Mouse (Mus musculus): ENCODE measurements at regions not wholly inside any gene's neighbourhood (a gene's known extent, or its start where the extent isn't known, plus 50 kb on each side); places are given as distances from the start of the nearest gene placed in this dataset.

DNA sequence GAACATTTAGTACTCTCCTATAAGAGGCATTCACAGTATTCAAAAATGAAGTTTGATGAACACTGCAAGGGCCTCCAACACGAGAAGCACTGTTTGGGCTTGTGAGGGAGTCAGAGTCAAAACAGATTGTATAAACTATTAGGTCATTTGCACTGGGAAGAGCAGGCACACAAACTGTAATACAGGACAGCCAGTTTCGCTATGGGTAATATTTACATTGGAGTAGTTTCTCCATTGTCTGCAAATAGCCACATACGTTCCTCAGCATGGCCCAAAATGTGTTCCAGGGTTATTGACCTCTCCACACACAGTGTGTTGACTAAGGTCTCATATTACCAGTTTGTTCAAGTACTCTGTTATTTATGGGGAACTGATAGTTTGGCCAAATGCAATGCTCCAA lies 173.7 kb upstream of the Camk1g start:
- Histone ChIP-seq H3K36me3 (no peaks in the 10 kb centered on the region), H3K27me3 (replicated peaks) (no peaks in the 10 kb centered on the region), H3K9me3 (no peaks in the 10 kb centered on the region), H3K4me2 (replicated peaks) (no peak overlapping the region), H3K4me3 (replicated peaks) (no peak overlapping the region), H3K4me1 (replicated peaks) (no peaks in the 10 kb centered on the region; the same call in 1 of the 2 replicates), H3K27ac (no peak overlapping the region), H3K9ac (no peak overlapping the region)
- WGBS: 40% methylated on average over 3 of the region's 3 CpGs
- ATAC-seq: no peak

DNA sequence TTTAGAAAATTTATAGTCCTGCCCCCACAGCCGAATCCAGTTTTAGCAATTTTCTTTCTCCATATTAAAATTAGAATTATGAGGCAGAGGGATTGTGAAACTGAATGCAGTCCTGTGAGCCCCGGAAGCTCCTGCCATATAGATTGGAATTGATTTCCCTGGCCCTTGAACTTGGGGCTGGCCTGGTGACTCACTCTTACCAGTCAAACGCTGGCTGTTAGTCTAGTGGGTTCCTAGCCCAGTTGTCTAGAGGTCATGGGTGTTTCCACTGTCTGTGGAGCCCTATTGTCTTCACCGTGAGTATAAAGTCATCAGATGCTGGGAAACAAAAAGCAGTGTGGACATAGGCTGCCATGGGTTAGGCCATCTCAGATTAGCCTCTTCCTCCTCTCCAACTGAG lies 173.2 kb upstream of the Camk1g start:
- Histone ChIP-seq H3K36me3 (no peaks in the 10 kb centered on the region), H3K9me3 (no peaks in the 10 kb centered on the region), H3K27me3 (replicated peaks) (no peaks in the 10 kb centered on the region), H3K4me1 (replicated peaks) (no peaks in the 10 kb centered on the region; the same call in none of the 2 replicates), H3K9ac (no peak overlapping the region), H3K4me2 (replicated peaks) (no peak overlapping the region), H3K27ac (no peak overlapping the region), H3K4me3 (replicated peaks) (no peak overlapping the region)
- ATAC-seq: 0 out of 2 replicates have a peak, but pooled peaks have one; percentile 21
- WGBS: 69% methylated on average over 4 of the region's 4 CpGs

DNA sequence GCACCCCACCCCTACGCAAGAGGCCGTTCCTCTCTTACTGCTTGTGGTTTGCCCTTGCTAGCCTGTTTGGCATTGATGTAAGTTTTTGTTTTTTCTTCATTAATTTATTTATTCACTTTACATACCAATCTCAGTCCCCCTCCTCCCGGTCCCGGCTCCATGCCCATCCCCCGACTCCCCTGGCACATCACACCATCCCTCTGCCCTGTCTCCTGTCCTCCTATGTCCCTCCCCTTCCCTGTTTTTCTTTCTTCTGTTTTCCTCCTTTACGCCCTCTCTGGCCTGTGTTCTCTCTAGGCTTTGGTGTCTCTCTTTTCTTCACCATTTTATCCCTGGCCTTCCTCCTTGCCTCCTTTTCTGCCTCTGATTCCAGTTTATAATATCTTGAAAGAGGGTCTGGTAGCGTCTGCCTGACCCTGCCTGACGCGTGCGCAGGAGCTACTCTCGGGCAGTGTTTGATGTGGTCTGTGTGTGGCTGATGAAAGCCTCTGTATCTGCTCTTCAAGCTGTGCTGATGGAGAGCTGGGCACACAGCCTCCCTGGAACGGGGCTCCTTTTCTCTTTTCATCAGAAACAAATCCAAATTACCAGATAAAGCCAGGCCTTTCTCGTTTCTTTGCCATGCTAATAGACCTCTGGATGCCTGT lies 172.0 kb upstream of the Camk1g start:
- H3K4me2 ChIP-seq (replicated peaks): no peak overlapping the region
- H3K4me3 ChIP-seq (replicated peaks): no peak overlapping the region
- H3K9me3 ChIP-seq: no peaks in the 10 kb centered on the region
- no peaks in the 10 kb centered on the region for H3K27me3 ChIP-seq (replicated peaks)
- H3K4me1 ChIP-seq (replicated peaks): no peaks in the 10 kb centered on the region; the same call in none of the 2 replicates
- no peak for ATAC-seq
- H3K36me3 ChIP-seq: no peaks in the 10 kb centered on the region
- H3K9ac ChIP-seq: no peak overlapping the region
- WGBS: 39% methylated on average over 13 of the region's 13 CpGs
- no peak overlapping the region for H3K27ac ChIP-seq

DNA sequence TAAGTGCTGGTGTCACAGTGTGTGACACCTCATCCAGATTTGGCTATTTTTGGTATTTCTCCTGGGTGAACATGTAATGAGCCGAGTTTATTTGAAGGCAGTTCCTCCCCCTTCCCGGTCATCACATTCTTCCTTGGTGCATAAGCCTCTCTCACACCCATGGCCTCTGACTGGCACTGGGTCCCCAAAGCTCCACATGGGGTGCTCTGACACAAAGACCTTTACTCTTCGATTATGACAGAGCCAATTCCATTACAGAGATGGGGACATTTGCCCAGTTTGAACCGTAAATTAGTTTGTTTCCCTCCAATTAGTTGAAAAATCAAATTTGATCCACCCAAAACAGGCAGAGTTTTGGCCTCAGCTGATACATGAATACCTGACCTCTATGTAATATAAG lies 171.2 kb upstream of the Camk1g start:
- Histone ChIP-seq H3K9ac (no peak overlapping the region), H3K9me3 (no peaks in the 10 kb centered on the region), H3K36me3 (no peaks in the 10 kb centered on the region), H3K4me1 (replicated peaks) (no peaks in the 10 kb centered on the region; the same call in none of the 2 replicates), H3K27ac (no peak overlapping the region), H3K4me2 (replicated peaks) (no peak overlapping the region), H3K27me3 (replicated peaks) (no peaks in the 10 kb centered on the region), H3K4me3 (replicated peaks) (no peak overlapping the region)
- 83% methylated on average over 4 of the region's 4 CpGs for WGBS
- ATAC-seq: no peak

DNA sequence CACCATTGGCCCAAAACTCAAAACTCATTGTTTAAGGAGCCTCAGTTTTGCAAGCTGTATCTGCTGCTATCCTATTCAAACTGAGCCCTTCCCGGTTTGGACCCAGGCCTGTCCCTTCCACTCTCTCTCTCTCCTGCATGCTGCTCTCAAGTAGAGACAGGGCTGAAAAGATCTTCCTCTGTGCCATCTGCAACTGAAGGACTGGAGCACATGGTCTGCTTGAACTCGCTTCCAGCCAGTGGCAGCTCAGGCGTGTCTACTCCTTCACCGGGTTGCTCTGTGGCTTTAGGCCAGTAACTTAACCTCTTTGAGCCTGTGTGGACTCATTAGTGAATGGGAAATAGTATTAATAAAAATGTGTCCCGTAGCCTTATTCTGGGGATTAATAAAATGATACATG lies 170.4 kb upstream of the Camk1g start:
- no peak overlapping the region for H3K27ac ChIP-seq
- H3K9me3 ChIP-seq: no peaks in the 10 kb centered on the region
- no peaks in the 10 kb centered on the region; the same call in none of the 2 replicates for H3K4me1 ChIP-seq (replicated peaks)
- no peak overlapping the region for H3K9ac ChIP-seq
- H3K4me2 ChIP-seq (replicated peaks): no peak overlapping the region
- no peaks in the 10 kb centered on the region for H3K27me3 ChIP-seq (replicated peaks)
- 85% methylated on average over 5 of the region's 5 CpGs for WGBS
- no peaks in the 10 kb centered on the region for H3K36me3 ChIP-seq
- no peak for ATAC-seq
- H3K4me3 ChIP-seq (replicated peaks): no peak overlapping the region

DNA sequence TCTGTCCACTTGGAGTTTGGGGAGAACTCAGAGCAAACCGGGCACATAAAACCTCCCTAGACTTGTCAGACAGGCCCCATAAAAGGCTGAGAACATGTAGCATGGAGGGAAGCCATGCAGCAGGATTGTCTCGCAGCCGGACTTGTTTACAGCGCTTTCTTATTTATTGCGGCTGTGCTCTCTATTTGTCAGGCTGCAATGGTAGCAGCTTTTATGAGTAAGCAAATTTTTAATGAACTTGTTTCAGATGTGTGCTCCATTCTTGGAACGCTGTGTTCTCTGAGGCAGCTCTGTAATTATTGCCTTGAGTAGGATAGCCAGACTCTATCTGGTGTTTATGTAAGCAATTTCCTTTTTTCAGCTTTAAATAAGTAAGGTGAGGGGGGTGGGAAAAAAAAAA lies 169.2 kb upstream of the Camk1g start:
- peak overlapping the region; percentile 45; the same call in 1 of the 2 replicates for H3K27ac ChIP-seq
- H3K4me1 ChIP-seq (replicated peaks): no peaks in the 10 kb centered on the region; the same call in none of the 2 replicates
- ATAC-seq: peak; percentile 60; the same call in 1 of the 2 replicates
- H3K9ac ChIP-seq: no peak overlapping the region
- no peaks in the 10 kb centered on the region for H3K27me3 ChIP-seq (replicated peaks)
- H3K9me3 ChIP-seq: no peaks in the 10 kb centered on the region
- H3K4me3 ChIP-seq (replicated peaks): no peak overlapping the region
- 59% methylated on average over 6 of the region's 6 CpGs for WGBS
- no peak overlapping the region for H3K4me2 ChIP-seq (replicated peaks)
- H3K36me3 ChIP-seq: no peaks in the 10 kb centered on the region

DNA sequence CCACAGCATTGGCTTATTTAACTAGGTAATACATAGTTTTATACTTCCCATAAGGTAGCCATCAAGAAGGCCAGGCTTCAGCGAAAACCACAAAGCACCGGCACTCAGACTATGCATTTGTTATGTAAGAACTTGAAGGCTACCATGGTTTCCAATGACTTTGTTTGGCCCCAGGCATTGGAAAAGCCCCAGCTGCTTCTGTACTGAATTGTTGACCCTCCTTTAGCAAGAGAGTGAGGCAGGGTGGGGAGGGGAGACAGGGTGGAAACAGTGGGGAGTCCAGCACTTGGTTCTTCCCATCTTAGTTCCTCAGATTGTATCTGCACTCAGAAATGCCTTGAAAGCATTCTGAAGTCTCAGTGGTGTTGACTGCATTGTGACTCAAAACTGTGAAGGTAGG lies 168.3 kb upstream of the Camk1g start:
- 58% methylated on average over 2 of the region's 2 CpGs for WGBS

DNA sequence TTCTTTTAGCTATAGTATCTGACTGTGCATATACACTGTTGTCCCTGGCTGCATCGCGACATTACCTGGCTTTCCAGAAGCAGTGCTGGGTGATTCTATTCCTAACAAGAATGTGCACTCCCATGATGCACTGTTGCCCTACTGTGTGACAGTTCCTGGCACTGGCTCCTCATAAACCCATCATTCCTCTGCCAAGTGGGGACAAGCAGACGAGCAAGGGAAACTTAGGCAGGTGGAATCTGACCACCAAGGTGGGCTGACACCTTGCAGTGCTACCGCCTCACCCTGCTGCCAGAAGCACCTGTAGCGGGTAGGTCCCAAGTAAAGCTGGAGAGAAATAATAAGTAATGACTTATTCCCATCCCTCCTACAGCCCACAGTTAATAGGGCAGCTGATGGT lies 167.5 kb upstream of the Camk1g start:
- no peaks in the 10 kb centered on the region for H3K27me3 ChIP-seq (replicated peaks)
- WGBS: 88% methylated on average over 5 of the region's 5 CpGs
- H3K9ac ChIP-seq: no peak overlapping the region
- H3K27ac ChIP-seq: no peak overlapping the region
- ATAC-seq: no peak
- no peaks in the 10 kb centered on the region; the same call in none of the 2 replicates for H3K4me1 ChIP-seq (replicated peaks)
- no peak overlapping the region for H3K4me3 ChIP-seq (replicated peaks)
- no peaks in the 10 kb centered on the region for H3K9me3 ChIP-seq
- H3K36me3 ChIP-seq: no peaks in the 10 kb centered on the region
- no peak overlapping the region for H3K4me2 ChIP-seq (replicated peaks)

More for the DNA sequence above, 168.3 kb upstream of the Camk1g start:
- no peaks in the 10 kb centered on the region for H3K9me3 ChIP-seq
- H3K4me3 ChIP-seq (replicated peaks): no peak overlapping the region
- H3K4me2 ChIP-seq (replicated peaks): no peak overlapping the region
- no peaks in the 10 kb centered on the region for H3K36me3 ChIP-seq
- H3K27ac ChIP-seq: 0 out of 2 replicates have a peak overlapping the region, but pooled peaks have one; percentile 45
- no peak overlapping the region for H3K9ac ChIP-seq
- H3K4me1 ChIP-seq (replicated peaks): no peaks in the 10 kb centered on the region; the same call in none of the 2 replicates
- ATAC-seq: no peak
- no peaks in the 10 kb centered on the region for H3K27me3 ChIP-seq (replicated peaks)

DNA sequence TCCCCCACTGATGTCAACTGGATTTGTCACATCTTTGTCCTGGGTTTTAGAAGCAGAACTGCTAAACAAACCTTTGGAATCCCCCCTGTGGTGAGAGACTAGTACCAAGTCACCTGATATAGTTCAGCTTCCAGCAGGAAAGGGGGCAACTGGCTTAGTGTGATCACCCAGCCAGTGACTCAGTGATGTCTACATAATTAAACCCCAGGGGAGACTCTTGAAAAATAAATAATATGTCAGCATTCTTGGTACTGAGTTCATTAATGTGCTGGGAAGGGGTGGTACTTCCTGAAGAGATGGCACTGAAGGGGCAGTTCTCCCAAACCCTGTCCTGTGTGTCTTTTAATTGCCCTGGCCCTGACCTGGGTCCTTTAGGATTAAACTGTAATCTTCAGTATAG lies 166.5 kb upstream of the Camk1g start:
- H3K4me2 ChIP-seq (replicated peaks): no peak overlapping the region
- H3K9me3 ChIP-seq: no peaks in the 10 kb centered on the region
- ATAC-seq: no peak
- H3K36me3 ChIP-seq: no peaks in the 10 kb centered on the region
- no peaks in the 10 kb centered on the region; the same call in none of the 2 replicates for H3K4me1 ChIP-seq (replicated peaks)
- no peak overlapping the region for H3K27ac ChIP-seq
- H3K4me3 ChIP-seq (replicated peaks): no peak overlapping the region
- no peak overlapping the region for H3K9ac ChIP-seq
- H3K27me3 ChIP-seq (replicated peaks): no peaks in the 10 kb centered on the region

DNA sequence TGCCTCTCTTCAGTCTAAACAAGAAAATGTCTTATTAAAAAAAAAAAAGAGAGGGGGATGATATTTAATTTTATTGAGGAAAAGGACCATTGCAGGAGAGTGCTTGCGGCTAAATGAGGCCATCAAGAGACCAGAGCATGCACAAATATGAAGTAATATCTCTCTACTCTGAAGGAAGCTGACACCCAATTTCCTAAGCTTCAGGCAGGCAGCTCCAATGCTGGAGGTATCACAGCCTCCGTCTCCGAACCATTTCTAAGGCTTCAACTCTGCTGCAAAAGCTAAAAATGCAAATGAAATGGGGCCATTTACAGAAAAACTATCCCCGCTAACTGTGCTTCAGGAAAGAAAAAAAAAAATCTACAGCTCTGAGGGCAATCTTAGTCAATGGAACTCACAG lies 164.4 kb upstream of the Camk1g start:
- Histone ChIP-seq H3K4me1 (replicated peaks) (no peaks in the 10 kb centered on the region; the same call in 1 of the 2 replicates), H3K36me3 (no peaks in the 10 kb centered on the region), H3K9ac (no peak overlapping the region), H3K4me2 (replicated peaks) (no peak overlapping the region), H3K9me3 (no peaks in the 10 kb centered on the region), H3K27ac (no peak overlapping the region), H3K4me3 (replicated peaks) (no peak overlapping the region), H3K27me3 (replicated peaks) (no peaks in the 10 kb centered on the region)
- no peak for ATAC-seq
- WGBS: 83% methylated on average over 4 of the region's 4 CpGs

DNA sequence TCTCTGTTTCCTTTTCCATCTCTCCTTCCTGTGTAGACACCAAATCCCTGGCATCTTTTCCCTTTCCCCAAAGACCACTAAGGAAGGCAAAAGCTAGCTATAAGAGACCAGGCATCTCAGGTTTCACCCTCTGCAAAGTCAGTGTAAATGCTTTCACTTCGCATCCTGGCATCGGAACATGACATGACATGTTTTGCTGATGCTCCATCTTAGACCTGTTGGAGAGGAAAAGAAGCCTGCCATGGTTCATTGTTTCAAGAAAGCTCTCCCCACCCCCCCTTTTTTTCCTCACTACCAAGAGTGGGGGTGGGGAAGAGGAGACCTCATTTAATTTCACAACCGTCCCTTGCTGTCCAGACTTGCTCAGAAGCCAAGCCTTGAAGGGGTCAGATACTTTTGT lies 156.4 kb upstream of the Camk1g start:
- H3K4me3 ChIP-seq (replicated peaks): no peak overlapping the region
- H3K4me2 ChIP-seq (replicated peaks): no peak overlapping the region
- no peak overlapping the region for H3K27ac ChIP-seq
- 0 out of 2 replicates have a peak, but pooled peaks cover 2% of the 10 kb centered on the region for H3K4me1 ChIP-seq (replicated peaks)
- H3K9ac ChIP-seq: no peak overlapping the region
- no peak for ATAC-seq
- no peaks in the 10 kb centered on the region for H3K27me3 ChIP-seq (replicated peaks)
- 55% methylated on average over 3 of the region's 3 CpGs for WGBS
- no peaks in the 10 kb centered on the region for H3K36me3 ChIP-seq
- H3K9me3 ChIP-seq: no peaks in the 10 kb centered on the region

DNA sequence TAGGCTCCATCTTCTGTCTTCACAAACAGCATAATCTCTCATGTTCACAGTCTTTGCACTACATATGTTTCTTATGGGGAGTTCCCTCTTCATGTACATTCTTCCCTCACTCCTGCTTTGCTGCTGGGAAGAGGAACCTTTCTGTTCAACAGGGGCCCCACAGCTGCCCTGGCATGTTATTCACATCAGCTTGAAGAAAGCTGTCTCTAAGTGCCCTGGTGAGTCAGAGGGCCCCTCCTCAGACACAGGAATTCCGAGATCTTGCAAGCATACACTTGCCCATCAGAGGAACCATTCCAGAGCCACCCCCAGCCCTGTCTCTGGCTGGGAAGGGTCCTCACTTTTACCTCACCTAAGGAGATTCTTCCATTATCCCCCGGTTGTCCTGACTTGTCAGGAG lies 151.9 kb upstream of the Camk1g start:
- no peak overlapping the region for H3K27ac ChIP-seq
- WGBS: 46% methylated on average over 2 of the region's 2 CpGs

DNA sequence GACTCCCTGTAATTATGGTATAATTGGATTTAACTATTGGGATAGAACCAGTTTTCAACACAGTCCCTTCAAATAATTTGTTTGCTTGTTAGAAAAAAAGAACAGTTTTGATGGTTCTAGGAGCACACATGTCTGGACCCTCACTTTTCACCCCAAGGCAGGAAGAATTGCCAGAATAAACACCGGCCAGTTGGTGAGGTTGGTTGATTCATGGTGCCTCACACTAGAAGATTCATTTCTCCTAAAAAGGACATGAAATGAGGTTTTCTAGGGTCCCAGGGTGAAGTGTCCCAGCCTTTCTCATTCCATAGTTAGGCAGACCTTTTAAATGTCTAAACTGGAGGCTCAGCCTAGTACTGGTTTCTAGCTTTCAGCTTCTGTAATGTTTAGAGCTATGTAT lies 148.7 kb upstream of the Camk1g start:
- no peak overlapping the region for H3K4me3 ChIP-seq (replicated peaks)
- no peak overlapping the region for H3K4me2 ChIP-seq (replicated peaks)
- no peaks in the 10 kb centered on the region for H3K9me3 ChIP-seq
- H3K4me1 ChIP-seq (replicated peaks): peaks cover 11% of the 10 kb centered on the region
- 38% methylated on average over 1 of the region's 1 CpGs for WGBS
- H3K27ac ChIP-seq: no peak overlapping the region
- H3K27me3 ChIP-seq (replicated peaks): no peaks in the 10 kb centered on the region
- H3K9ac ChIP-seq: no peak overlapping the region
- ATAC-seq: no peak
- no peaks in the 10 kb centered on the region for H3K36me3 ChIP-seq

More for the DNA sequence above, 151.9 kb upstream of the Camk1g start:
- H3K9me3 ChIP-seq: no peaks in the 10 kb centered on the region
- H3K27me3 ChIP-seq (replicated peaks): no peaks in the 10 kb centered on the region
- H3K36me3 ChIP-seq: no peaks in the 10 kb centered on the region
- no peak for ATAC-seq
- no peak overlapping the region for H3K4me3 ChIP-seq (replicated peaks)
- H3K9ac ChIP-seq: no peak overlapping the region
- no peak overlapping the region for H3K4me2 ChIP-seq (replicated peaks)
- 0 out of 2 replicates have a peak, but pooled peaks cover 2% of the 10 kb centered on the region for H3K4me1 ChIP-seq (replicated peaks)
